Mouse (Mus musculus): ENCODE measurements around the gene Ppcs. TPM values are rescaled to one million over a fixed set of nuclear protein-coding genes. Genes with fewer than 3 reads are reported as not detected.
A peak's percentile ranks its signal among the peaks of the same experiment; 100 is the strongest.

Ppcs gene
- polyA plus RNA-seq (2017; shearing (Covaris generic)): 10 to 100 TPM; 57.1 to 59.9 TPM

DNA sequence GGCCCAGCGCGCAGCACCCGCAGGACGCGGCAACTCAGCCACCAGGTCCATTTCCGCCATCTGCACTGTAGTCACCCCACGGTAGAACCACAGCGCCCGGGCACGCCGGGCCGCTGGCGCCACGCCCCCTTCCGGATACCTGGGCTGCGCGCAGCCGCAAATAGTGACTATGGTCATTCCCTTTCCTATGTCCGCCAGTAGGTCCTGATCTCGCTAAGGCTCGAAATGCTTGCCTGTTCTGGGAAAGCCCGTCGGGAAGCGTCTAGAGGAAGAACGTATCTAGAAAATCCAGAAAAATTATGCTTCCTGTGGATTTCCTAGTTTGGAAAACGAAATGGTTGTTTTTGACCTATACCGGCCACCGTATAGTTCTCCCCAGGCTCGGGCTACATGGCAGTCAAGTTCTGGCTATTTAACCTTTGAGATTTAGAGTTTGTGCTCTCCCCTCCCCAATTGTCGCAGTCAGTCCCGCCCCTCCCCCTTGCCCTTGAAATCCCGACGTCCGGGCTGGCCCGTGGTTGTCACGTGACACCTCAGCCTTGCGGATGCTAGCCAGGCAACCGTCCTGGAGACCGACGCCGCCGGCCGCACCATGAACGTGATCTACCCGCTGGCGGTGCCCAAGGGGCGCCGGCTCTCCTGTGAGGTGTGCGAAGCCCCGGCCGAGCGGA is at the start of gene Ppcs, which contains the start of gene Zmynd12:
Ppcs (minus strand) TSS at position 127 of the 671 bp plus-strand sequence.
Zmynd12 (plus strand) TSS at position 521 of the 671 bp plus-strand sequence.
- peak; percentile 92 for ATAC-seq

DNA sequence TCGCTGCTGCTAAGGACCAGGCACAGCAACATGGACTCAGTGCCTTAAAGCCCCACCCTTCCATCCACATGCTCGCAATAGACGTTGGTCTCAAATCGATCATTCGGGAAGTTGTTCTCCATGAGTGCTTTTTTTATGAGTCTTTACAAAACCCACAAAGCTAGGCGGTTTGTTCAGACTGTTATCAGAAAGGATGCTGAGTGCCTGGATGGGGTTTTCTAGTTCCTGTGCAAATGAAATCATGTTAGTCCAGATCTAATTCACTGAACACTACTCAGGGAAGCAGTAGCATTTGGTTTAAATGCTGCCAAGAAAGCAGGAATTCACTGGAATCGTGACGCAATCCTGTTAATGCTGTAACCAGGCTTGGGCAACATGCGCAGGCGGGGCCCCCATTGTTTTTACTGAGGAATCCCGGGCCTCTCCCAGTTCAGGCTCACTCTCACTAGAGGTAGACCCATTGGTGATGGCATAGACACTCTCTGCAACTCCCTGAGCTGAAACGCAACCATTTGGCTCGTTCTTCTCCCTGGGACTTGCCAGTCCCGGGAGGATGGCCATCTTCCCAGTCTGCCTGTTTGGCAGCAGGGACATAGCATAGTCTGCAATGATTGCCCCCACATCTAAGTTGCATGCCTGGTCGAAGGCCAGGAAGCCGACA is 45.6 kb upstream of the Ppcs start:
- no peak for ATAC-seq

DNA sequence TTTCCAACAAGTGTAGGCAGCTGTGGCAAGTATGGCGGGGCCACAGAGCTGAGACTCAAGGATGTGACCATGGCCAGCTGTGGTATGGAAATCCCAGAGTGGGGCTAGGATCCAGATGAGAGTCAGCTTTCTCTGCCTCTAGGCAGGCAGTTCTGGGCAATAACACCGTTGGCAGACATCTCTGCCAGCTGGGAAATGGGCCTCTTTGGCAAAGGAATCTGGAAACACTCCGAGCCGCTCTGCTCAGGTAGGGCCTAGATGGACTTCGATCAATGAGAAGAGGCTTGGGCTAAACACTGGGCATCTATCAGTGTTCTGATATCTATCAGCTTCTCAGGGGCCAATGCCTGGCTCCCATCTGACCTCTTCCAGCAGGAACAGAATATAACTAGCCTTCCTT is 43.6 kb upstream of the Ppcs start:
- ATAC-seq: no peak

DNA sequence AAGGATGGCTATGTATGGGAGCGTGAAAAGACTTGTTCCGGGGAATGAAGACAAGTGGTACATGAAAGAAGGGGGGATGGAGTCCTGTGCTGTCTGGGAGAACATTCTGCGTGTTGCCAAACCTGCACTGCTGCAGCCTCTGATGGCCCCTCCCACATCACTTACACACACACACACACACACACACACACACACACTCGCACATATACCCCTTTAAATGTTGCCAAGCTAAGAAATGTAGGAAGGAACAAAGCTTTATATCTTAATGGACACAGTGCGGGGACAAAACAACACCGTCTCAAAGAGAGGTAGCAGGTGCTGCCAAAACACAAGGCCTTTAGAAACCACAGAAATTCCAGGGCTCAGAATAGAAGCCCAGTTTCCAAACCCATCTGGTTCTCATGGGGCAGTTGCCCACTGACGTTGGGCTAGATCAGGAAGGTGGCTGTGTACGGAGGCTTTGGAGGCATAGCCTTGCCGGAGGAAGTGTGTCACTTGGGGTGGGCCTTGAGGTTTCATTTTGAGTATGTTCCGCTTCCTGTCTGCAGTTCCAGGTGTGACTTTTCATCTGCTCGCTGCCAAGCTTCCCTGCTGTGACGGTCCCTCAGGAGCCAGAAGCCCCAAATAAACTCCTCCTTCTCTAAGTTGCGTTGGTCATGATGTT is 41.7 kb upstream of the Ppcs start:
- ATAC-seq: peak; percentile 100

DNA sequence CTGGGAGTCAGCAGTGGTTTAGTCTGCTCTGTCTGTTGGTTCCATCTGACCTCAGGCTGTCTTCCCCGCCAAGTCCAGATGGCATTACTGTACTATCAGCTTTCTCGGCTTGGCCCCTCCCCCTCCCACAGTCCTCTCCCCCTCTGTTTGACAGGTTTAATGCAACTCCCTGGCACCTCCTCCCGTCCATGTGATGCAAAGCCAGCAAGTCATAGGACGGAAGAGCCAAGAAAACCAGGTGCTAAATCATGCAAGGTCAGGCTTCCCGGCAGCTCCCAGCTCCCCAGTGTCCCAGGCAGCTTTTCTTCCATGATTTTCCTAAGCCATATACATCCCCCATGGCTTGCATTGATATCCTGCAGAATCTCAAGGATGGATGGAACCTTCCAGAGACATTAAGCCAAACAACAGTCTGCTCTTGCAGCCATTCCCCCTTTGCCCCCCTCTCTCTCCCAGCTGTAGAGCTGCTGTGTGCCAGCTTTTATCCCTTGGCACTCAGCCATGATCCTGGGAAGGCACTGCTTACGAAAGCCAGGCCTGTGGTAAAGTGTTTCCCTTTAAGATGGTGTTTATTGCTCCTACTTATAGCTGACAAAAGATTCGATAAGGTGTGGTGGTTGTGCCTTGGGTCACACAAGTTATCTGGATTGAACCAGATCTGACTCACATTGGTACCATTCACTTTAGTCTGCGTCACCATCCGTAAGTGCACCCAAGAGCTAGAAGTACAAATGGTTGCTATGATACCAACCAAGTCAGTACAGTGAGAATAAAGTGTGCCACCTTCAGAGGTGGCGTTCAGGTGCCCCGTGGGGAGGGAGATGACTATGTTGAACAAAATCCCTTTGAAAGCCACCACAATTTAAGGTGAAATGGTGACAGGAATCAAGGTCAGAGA is 40.9 kb upstream of the Ppcs start:
- no peak for ATAC-seq

DNA sequence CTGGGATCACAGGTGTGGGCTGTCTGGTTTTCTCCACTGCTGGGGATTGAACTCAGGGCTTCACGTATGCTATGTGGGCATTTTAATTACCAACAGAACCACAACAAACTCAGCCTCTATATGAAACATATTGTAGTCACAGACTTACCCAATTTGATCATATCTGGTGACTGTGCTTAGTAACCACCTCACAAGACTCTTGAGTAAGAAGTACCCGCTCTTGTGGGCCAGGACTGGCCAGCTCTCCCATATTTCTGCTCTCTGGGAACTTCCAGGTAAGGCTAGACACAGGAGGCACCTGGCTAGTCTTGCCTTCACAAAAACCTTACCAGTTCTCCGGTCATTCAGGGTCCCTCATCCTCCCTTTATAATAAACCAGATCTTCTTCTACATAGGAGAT is 40.2 kb upstream of the Ppcs start:
- no peak for ATAC-seq

DNA sequence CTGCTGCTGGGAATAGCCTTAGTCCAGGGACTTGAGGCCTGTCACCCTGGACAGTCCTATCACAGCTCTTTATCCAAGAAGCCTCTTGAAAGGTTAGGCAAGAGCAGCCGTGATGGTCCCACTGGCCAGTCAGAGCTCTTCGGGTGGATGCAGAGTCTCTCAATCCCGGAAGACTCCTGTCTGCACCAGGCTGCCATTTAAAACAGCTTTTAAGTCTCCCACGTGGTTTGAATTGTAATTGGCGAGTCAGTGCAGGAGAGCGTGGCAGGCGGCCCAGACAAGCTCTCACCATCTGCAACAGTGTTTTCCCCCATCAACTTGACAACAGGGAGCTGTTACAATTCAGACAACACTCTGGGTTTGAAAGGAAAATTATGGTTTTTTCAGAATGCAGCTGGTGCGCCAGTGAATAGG is 38.5 kb upstream of the Ppcs start:
- ATAC-seq: no peak

DNA sequence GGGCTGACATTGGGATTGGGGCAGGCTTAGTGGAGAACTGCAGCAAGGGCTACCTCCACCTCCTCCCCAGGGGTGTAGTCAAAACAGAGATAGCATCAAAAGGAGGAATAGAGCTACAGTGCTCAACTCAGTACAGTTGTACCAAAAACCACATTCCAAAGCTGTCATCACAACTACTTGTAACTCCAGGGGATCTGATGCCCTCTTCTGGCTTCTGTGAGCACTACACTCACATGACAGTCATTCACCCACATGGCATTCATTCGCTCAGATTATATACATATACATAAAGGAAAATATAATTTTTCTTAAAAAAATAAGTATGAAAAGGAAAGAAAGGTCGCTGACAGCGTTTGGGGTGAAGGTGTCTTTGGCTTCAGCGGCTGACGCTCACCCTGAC is 38.1 kb upstream of the Ppcs start:
- ATAC-seq: no peak

DNA sequence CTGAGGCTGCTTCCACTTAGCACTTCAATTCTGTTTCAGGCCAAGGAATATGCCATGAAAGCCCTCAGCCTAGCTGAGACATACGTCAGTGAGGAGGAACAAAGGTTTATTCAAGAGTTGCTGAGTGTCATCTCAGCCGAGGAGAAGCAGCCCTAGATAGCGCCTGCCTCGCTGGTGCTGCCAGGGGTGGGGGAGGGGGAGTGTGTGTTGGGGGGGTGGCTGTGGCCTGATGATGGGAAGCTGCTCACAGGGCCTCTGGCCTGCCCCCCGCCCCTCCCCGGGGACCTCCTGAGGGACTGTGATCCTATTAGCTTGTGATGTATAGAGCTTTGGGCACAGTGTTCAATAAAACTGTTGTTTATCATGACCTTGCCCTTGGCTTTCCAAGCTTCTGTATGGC is 31.3 kb upstream of the Ppcs start:
- ATAC-seq: no peak

DNA sequence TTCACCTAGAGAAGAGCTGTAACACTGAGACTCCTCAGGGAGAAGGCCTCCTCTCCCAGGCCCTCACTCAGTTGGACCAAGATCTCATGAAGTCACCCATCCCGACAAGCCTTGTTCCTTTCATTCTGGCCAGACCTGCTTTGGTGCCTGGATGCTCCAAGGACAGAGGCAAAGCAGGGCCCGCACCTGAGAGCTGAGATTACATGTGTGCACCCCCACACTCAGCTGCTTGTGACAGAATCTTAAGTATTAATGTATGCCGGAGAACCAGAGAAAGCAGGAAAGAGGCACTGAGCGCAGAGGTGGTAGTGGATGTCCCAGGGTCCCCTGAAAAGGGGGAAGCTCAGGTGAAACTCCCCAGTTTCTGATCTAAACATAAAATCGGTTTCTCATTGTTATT is 30.9 kb upstream of the Ppcs start:
- no peak for ATAC-seq

DNA sequence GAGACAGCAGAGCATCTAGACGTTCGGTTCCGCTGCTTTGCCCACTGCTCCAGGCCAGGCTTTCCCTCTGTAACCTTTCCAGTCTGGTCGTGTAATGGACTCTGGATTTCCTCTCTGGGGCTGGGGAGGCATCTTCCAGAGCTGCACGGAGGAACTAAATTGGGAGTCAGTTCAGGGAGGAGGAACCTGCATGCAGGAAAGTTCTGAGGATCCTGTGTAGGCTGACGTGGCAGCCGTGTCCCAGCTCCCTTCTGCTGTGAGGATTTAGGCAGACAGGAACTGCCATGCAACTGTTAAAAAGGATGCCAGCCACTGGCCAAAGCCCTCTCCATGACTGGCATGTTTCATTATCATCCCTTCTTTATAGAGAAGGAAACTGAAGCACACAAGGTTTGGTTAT is 28.2 kb upstream of the Ppcs start:
- no peak for ATAC-seq

DNA sequence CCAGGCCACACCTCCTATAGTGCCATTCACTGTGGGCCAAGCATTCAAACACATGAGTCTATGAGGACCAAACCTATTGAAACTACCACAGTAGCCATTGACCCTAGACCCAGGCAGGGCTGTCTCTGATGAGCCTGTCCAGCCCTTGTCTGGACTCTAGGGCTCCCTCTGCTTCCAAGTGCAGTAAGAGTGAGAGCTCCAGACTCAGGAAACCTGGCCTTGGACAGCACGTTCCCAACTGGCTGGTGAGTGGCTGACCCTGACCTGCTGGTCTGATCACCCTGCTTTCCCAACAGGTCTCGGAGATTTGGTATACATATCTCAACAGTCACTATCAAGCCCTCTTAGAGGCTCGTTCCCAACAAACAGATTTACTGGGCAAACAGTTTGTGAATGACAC is 25.6 kb upstream of the Ppcs start:
- ATAC-seq: no peak

DNA sequence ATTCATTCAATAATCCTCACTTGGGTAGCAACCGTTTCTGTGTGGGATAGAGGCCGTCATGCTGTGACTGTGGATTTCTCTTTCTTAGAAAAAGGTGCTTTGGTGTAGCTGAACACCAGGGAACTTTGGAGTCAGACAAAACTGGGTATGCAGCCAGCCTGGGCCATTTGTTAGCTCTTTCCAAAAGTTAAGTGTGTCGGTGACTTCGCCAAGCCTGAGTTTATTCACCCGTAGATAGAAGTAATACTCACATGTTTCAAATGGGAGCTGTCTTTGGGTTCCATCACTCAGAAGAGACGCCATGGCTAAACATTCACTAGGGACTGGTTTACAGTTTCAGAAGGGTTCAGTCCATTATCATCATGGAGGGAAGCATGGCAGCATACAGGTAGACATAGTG is 25.0 kb upstream of the Ppcs start:
- ATAC-seq: no peak

DNA sequence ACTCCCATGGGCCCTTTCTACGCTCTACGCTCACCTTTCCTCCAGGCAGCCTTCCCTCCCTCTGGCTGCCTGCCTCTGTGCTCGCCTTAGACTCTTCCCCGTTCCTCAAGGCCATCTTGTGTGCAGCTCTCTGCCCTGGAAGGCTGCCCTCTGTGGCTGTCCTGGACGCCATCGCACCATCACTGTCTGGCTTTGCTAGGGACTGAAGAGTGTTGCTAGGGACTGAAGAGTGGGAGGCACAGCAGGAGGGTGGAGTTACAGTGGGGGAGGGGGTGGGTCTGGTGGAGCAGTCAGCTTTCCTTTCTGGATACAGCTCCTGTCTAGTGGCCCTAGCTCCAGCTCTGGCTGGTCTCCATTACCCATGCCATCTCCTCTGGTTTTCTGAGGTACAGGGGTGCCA is 20.3 kb upstream of the Ppcs start:
- ATAC-seq: no peak

DNA sequence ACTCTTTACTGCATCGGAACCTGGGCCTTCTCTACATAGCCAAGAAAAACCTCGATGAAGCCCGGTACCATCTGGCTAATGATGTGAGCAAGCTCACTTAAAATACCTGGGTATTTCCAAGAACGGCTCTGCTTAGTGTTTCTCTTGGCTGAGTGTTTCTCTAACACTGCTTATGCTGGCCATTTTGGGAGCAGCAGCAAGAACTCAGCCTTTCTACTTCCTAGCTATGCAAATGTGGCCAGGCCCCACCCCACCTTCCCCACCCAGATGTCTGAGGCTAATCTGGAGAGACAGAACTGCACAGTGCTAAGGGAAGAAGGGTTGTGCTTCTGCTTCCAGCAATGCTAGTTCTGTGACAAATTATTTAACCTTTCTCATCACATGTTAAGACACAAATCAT is 19.6 kb upstream of the Ppcs start:
- no peak for ATAC-seq

DNA sequence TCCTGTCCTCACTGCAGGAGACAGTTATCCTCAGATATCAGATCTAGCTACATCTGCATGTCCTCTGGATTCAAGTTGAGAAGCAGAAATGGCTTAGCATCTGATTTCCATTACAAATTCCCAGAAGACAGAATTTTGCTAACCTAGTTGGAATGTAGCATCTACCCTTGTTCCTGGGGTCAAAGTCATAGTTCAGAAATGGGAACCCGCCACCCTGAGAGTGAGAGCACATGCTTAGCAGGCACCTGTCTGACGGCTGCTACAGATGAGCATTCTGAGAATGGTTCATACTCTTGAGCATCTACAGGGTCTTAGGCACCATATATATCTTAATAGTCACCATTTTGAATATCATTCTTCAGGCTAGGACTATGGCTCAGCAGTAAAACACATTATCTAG is 15.7 kb upstream of the Ppcs start:
- no peak for ATAC-seq

DNA sequence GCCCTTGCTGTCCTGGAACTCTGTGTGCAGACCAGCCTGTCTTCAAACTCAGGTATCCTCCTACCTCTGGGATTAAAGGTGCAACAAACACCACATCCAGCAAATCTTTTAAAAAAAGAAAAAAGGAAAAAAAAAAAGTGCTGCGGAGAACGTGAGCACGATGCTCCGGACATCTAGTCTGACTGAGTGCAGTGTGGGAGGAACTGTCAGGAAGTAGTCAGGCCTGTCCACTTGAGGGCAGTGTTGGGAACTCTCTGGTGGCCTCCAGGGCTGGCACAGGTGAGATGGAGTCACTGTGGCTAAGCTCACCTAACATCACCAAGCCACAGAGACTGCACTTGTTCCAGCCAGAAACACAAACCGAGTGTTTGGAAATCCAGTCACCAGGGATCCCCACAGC is 8.5 kb upstream of the Ppcs start:
- ATAC-seq: peak; percentile 57

DNA sequence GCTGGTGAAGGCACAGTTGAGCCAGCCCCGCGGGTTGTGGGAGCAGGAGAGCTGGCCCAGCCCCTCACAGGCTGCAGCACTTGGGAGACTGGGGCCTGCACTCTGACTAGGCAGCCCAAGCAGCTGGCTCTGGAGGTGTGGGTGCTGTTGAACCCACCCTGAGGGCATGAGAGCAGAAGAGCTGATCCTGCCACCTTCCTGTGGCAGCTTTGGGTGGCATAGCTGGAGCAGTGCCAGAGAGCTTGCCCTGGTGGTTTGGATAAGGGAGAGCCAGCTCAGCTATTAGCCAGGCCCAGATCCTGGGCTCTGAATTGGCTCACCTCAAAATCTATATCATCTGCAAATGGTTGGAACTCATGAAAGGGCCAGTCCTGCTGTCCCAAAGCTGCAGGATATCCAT is 5.5 kb upstream of the Ppcs start:
- ATAC-seq: no peak

DNA sequence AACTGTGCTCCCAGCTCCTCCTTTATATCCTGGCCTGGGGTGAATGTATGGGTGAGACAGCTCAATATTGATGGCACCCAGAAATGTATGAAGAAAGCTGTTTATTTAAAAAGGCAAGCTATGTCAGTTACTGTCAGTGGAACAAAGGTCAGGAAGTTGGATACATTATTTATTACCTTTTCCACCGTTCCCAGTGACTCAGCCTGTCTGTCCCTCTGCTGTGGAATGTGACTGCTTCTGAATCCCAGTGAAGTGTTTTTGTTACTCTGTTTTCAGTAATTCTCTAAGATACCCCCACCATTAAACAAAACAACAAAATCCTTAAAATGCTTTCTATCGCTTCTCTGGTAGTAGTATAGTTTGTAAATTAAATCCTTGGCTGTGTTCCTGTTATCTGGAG is 3.4 kb upstream of the Ppcs start:
- no peak for ATAC-seq

DNA sequence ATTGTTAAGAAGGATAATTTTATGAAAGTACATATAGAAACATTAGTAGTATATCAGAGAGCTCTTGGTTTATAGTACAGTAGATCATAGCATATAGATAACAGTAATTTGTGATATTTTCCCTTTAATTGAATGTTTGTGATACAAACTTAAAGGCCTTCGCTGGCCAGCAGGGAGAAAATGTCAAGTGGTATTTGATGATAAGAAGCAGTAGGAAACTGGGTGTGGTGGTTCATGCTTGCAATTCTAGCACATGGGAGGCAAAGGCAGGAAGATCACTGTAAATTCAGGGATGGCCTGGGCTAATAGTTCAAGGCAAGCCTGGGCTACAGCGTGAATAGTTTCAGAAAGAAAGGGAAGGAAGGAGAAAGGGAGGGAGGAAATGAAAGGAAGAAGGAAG is 2.9 kb upstream of the Ppcs start:
- ATAC-seq: no peak

DNA sequence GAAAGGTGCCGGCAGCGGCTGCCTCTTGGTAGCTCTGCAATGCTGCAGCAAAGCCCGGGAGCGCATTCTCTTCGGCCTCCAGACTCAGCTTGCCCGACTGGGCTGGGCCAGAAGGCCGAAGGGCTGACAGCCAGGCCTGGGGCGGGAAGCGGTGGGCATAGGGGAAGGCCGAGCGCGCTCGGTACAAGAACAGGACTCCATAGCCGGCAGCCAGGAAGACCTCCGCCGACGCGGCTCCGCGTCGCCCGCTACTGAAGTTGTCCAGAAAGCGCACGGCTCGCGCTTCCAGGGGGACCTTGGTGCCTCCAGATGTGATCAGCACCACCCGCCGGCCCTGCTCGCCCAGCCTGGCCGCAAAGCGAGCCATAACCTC is 313 bp downstream of the Ppcs start:
- ATAC-seq: peak; percentile 44

DNA sequence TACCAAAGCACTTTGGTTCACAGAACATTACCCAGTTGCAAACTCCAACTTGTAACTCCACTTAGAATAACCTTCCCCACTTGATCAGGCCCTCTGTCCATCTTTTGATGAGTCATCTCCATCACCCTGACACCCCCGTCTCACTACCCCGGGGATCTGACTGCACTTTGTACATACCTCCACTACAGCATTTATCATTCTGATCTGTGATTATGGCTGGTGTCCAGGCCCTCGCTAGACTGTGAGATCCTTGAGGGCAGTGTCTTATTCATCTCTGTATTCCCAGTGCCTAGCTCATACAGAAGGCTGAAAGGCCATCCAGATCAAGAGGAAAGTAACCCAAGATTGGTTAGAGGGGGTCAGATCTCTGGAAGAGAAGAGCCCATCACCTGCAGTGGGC is 1.0 kb downstream of the Ppcs start:
- no peak for ATAC-seq

DNA sequence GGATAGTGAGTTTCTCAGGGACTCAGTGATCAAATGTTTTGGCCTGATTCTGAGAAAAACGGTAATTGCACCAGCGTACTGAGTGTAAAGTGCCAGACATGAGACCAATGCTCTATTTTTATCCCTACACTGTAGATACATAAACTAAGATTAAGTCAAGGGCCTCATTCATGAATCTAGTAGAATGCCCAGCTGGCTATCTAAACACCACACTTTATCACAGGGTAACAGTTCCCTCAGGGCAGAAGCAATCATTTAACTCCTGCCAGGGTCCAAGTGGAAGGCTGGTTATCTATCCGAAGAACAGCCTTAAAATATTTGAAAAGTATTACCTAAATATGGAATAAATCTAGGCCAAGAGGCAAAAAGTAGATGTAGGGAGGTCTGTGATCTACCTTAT is 4.3 kb downstream of the Ppcs start:
- ATAC-seq: no peak

All from activated CD4-positive, CD25-positive, alpha-beta regulatory T cell, adult 4 months (primary cell).